Mouse (Mus musculus): ENCODE measurements at regions not wholly inside any gene's neighbourhood (a gene's known extent, or its start where the extent isn't known, plus 50 kb on each side); places are given as distances from the start of the nearest gene placed in this dataset.
A peak's percentile ranks its signal among the peaks of the same experiment; 100 is the strongest.

GRCm38 (mm10) chr16:21274012-21274528 is 69.5 kb downstream of the Ephb3 start:
- DNase-seq (ENCODE audit: low spot score in 2 of 2), result no peak

GRCm38 (mm10) chr16:21277789-21278342 is 73.3 kb downstream of the Ephb3 start:
- no peak for DNase-seq (ENCODE audit: low spot score in 2 of 2)

- no peak for DNase-seq (ENCODE audit: low spot score in 2 of 2)
Measured at GRCm38 (mm10) chr16:21278387-21278786, 73.8 kb downstream of the Ephb3 start.

- no peak for DNase-seq (ENCODE audit: low spot score in 2 of 2)
Measured at GRCm38 (mm10) chr16:21280200-21280627, 75.7 kb downstream of the Ephb3 start.

GRCm38 (mm10) chr16:21281958-21282730 is 77.6 kb downstream of the Ephb3 start:
- DNase-seq (ENCODE audit: low spot score in 2 of 2), result no peak

- no peak for DNase-seq (ENCODE audit: low spot score in 2 of 2)
Measured at GRCm38 (mm10) chr16:21286099-21286498, 81.5 kb downstream of the Ephb3 start.

- DNase-seq (ENCODE audit: low spot score in 2 of 2), result peak; percentile 62 to 75
Measured at GRCm38 (mm10) chr16:21289528-21289927, 85.0 kb downstream of the Ephb3 start.

- no peak for DNase-seq (ENCODE audit: low spot score in 2 of 2)
Measured at GRCm38 (mm10) chr16:21293010-21293409, 88.5 kb downstream of the Ephb3 start.

- no peak for DNase-seq (ENCODE audit: low spot score in 2 of 2)
Measured at GRCm38 (mm10) chr16:21293569-21293968, 89.0 kb downstream of the Ephb3 start.

GRCm38 (mm10) chr16:21294677-21295411 is 90.3 kb downstream of the Ephb3 start:
- no peak for DNase-seq (ENCODE audit: low spot score in 2 of 2)

GRCm38 (mm10) chr16:21295956-21296733 is 91.6 kb downstream of the Ephb3 start:
- no peak for DNase-seq (ENCODE audit: low spot score in 2 of 2)

GRCm38 (mm10) chr16:21296786-21297185 is 92.2 kb downstream of the Ephb3 start:
- no peak for DNase-seq (ENCODE audit: low spot score in 2 of 2)

- DNase-seq (ENCODE audit: low spot score in 2 of 2), result no peak
Measured at GRCm38 (mm10) chr16:21298866-21299265, 94.3 kb downstream of the Ephb3 start.

GRCm38 (mm10) chr16:21305859-21306258 is 101.3 kb downstream of the Ephb3 start:
- no peak for DNase-seq (ENCODE audit: low spot score in 2 of 2)

GRCm38 (mm10) chr16:21308513-21308912 is 104.0 kb downstream of the Ephb3 start:
- no peak for DNase-seq (ENCODE audit: low spot score in 2 of 2)

- DNase-seq (ENCODE audit: low spot score in 2 of 2), result peak; percentile 52 to 62
Measured at GRCm38 (mm10) chr16:21310636-21311615, 106.4 kb downstream of the Ephb3 start.

GRCm38 (mm10) chr16:21311781-21312180 is 107.2 kb downstream of the Ephb3 start:
- no peak for DNase-seq (ENCODE audit: low spot score in 2 of 2)

GRCm38 (mm10) chr16:21315751-21316151 is 107.2 kb upstream of the Vps8 start:
- DNase-seq (ENCODE audit: low spot score in 2 of 2), result no peak

- DNase-seq (ENCODE audit: low spot score in 2 of 2), result no peak
Measured at GRCm38 (mm10) chr16:21318009-21318639, 104.8 kb upstream of the Vps8 start.
